Mouse (Mus musculus) ES-E14 (cell line): ENCODE results near the gene Accsl. TPM values are rescaled to one million over a fixed set of nuclear protein-coding genes. Genes with fewer than 3 reads are reported as not detected.

Source experiments
- DNase-seq: peaks from one replicate; pipeline ENCODE4 v3.0.0-alpha.2; 2013; ENCODE audit warnings: low read depth, low spot score
- H3K27ac ChIP-seq: 2 replicates; pipeline ENCODE4 v1.5.1; 2012; ENCODE audit warnings: low read depth, mild to moderate bottlenecking, low read length, moderate library complexity, mixed read lengths; ENCODE audit not compliant: poor library complexity, insufficient read depth, severe bottlenecking
- H3K36me3 ChIP-seq: 2 replicates; pipeline ENCODE4 v1.6.1; 2012; ENCODE audit warnings: mild to moderate bottlenecking, low read length, moderate library complexity, mixed read lengths; ENCODE audit not compliant: control insufficient read depth, poor library complexity, insufficient read depth, severe bottlenecking
- H3K4me1 ChIP-seq, 2 experiments: fragments of 150-350 bp in 1 of 2; sonication (generic) in 1 of 2; 2 replicates each; pipeline ENCODE4 v1.6.1; 2012; ENCODE audit warnings: low read length in 2 of 2, mild to moderate bottlenecking in 1 of 2, mixed read lengths in 1 of 2; ENCODE audit not compliant: control insufficient read depth in 2 of 2, insufficient read depth in 2 of 2, poor library complexity in 1 of 2
- H3K4me3 ChIP-seq, 2 experiments: fragments of 150-350 bp in 1 of 2; sonication (generic) in 1 of 2; 2 replicates each; pipeline ENCODE4 v1.5.1; 2012; ENCODE audit warnings: low read length in 2 of 2, low read depth in 1 of 2, mild to moderate bottlenecking in 1 of 2, mixed read lengths in 1 of 2; ENCODE audit not compliant: insufficient read depth in 1 of 2, poor library complexity in 1 of 2, severe bottlenecking in 1 of 2
- H3K9ac ChIP-seq: 2 replicates; pipeline ENCODE4 v1.6.1; 2012; ENCODE audit warnings: low read depth, mild to moderate bottlenecking, low read length, mixed read lengths; ENCODE audit not compliant: poor library complexity, insufficient read depth, severe bottlenecking
- H3K9me3 ChIP-seq: fragments of 150-350 bp; sonication (generic); 2 replicates; pipeline ENCODE4 v1.6.1; 2012; ENCODE audit warnings: low read depth, mild to moderate bottlenecking, low read length; ENCODE audit not compliant: control insufficient read depth, insufficient read depth
- CHD2 ChIP-seq: IDR thresholded peaks from 2 replicates; pipeline ENCODE4 v1.6.1; 2014; ENCODE audit warnings: mild to moderate bottlenecking, low read depth, low read length, inconsistent platforms
- HCFC1 ChIP-seq: IDR thresholded peaks from 2 replicates; pipeline ENCODE4 v1.6.1; 2012; ENCODE audit warnings: low read length, inconsistent platforms, borderline replicate concordance; ENCODE audit not compliant: insufficient read depth
- MAFK ChIP-seq: IDR thresholded peaks from 2 replicates; pipeline ENCODE4 v1.6.1; 2014; ENCODE audit warnings: mild to moderate bottlenecking, low read depth, low read length, inconsistent platforms; ENCODE audit not compliant: insufficient read depth
- ZC3H11A ChIP-seq: IDR thresholded peaks from 2 replicates; pipeline ENCODE4 v1.6.1; 2012; ENCODE audit warnings: low read depth, mild to moderate bottlenecking, inconsistent platforms, low read length, borderline replicate concordance
- ZNF384 ChIP-seq: IDR thresholded peaks from 2 replicates; pipeline ENCODE4 v1.6.1; 2012; ENCODE audit warnings: low read depth, low read length, inconsistent platforms
- in situ Hi-C, 2 experiments: fragments of 600-800 bp; cut with MboI; formaldehyde crosslinking; loops; one replicate each; pipeline ENCODE4 v1.15.1; 2025; ENCODE audit warnings: low sequenced_read_pairs in 2 of 2, inconsistent platforms in 1 of 2; ENCODE audit not compliant: unreplicated experiment in 2 of 2
- total RNA-seq: library from RNA; depleted of rRNA; stranded (reverse); fragments of 300-350 nt; gene quantifications from 2 replicates; pipeline ENCODE4 v1.2.3, GENCODE M21; 2012

The Accsl gene
- total RNA-seq, 1 experiment, result 21.4 TPM

- peaks cover 0 to 28% of the 10 kb centered on the region in 2 experiments; a peak in 2 of 4 replicates for H3K4me1 ChIP-seq
- H3K36me3 ChIP-seq, result no peaks in the 10 kb centered on the region
- no peak overlapping the region for H3K27ac ChIP-seq
- TF ChIP-seq HCFC1 (no peak), CHD2 (no peak), ZC3H11A (no peak), ZNF384 (no peak), MAFK (no peak)
- no peak overlapping the region for H3K9ac ChIP-seq
- no peaks in the 10 kb centered on the region for H3K9me3 ChIP-seq
- no peak for DNase-seq
- H3K4me3 ChIP-seq, result no peak overlapping the region
- in situ Hi-C loops, result no loop called here
These were observed 2.5 kb upstream of the Accsl start for GRCm38 (mm10) chr2:93871411-93871925.

GRCm38 (mm10) chr2:93870842-93871241, 1.9 kb upstream of the Accsl start:
- no peak overlapping the region for H3K27ac ChIP-seq
- H3K9ac ChIP-seq, result no peak overlapping the region
- peak; percentile 86 for DNase-seq
- H3K4me3 ChIP-seq, result no peak overlapping the region
- in situ Hi-C loops, result no loop called here
- TF ChIP-seq CHD2, result no peak
- no peak for TF ChIP-seq ZC3H11A
- no peak for TF ChIP-seq MAFK
- TF ChIP-seq HCFC1, result no peak
- TF ChIP-seq ZNF384, result no peak
- H3K36me3 ChIP-seq, result no peaks in the 10 kb centered on the region
- H3K4me1 ChIP-seq, result peaks cover 0 to 28% of the 10 kb centered on the region in 2 experiments; a peak in 2 of 4 replicates
- no peaks in the 10 kb centered on the region for H3K9me3 ChIP-seq

GRCm38 (mm10) chr2:93868566-93868965, 391 bp downstream of the Accsl start:
- Histone ChIP-seq H3K36me3 (no peaks in the 10 kb centered on the region), H3K9me3 (no peaks in the 10 kb centered on the region), H3K9ac (peak overlapping the region; percentile 29; the same call in 1 of the 2 replicates), H3K27ac (no peak overlapping the region), H3K4me1 (peaks cover 0 to 28% of the 10 kb centered on the region in 2 experiments; a peak in 2 of 4 replicates), H3K4me3 (peak overlapping the region; percentile 28 to 47)
- DNase-seq, result no peak
- in situ Hi-C loops, result no loop called here
- TF ChIP-seq CHD2 (no peak), MAFK (no peak), ZC3H11A (no peak), HCFC1 (no peak), ZNF384 (no peak)

GRCm38 (mm10) chr2:93863229-93863628, 5.7 kb downstream of the Accsl start:
- Histone ChIP-seq H3K4me3 (no peak overlapping the region), H3K4me1 (peaks cover 0 to 10% of the 10 kb centered on the region in 2 experiments; a peak in 1 of 4 replicates), H3K27ac (no peak overlapping the region), H3K36me3 (peaks cover 3% of the 10 kb centered on the region; the same call in 1 of the 2 replicates), H3K9me3 (no peaks in the 10 kb centered on the region), H3K9ac (no peak overlapping the region)
- TF ChIP-seq HCFC1, result no peak
- no peak for TF ChIP-seq CHD2
- TF ChIP-seq ZNF384, result no peak
- no peak for TF ChIP-seq ZC3H11A
- TF ChIP-seq MAFK, result no peak
- no peak for DNase-seq
- in situ Hi-C loops, result no loop called here

GRCm38 (mm10) chr2:93858845-93859244, 10.1 kb downstream of the Accsl start:
- Histone ChIP-seq H3K9ac (no peak overlapping the region), H3K27ac (no peak overlapping the region), H3K4me1 (peaks cover 0 to 3% of the 10 kb centered on the region in 2 experiments; a peak in 1 of 4 replicates), H3K9me3 (no peaks in the 10 kb centered on the region), H3K36me3 (peaks cover 4% of the 10 kb centered on the region; the same call in 1 of the 2 replicates), H3K4me3 (no peak overlapping the region)
- in situ Hi-C loops, result no loop called here
- DNase-seq, result no peak
- TF ChIP-seq HCFC1, result no peak
- TF ChIP-seq ZC3H11A, result no peak
- no peak for TF ChIP-seq MAFK
- TF ChIP-seq ZNF384, result no peak
- no peak for TF ChIP-seq CHD2
